Mouse (Mus musculus): ENCODE data around the gene Eif5b.
"Not testable (repeated sequence)": the region's sequence is repeated elsewhere in the genome, so short reads cannot be mapped to it uniquely, and the experiment has no call there.

Gene Eif5b

GRCm38 (mm10) chr1:38000844-38001243, 3.0 kb downstream of the Eif5b start:
- intact Hi-C loops (cut with DNase I), result no loop called here

- intact Hi-C loops (cut with DNase I), result no loop called here
These were observed 4.1 kb downstream of the Eif5b start for GRCm38 (mm10) chr1:38001956-38002355.

- intact Hi-C loops (cut with DNase I), result no loop called here
These were observed 5.2 kb downstream of the Eif5b start for GRCm38 (mm10) chr1:38003046-38003445.

- intact Hi-C loops (cut with DNase I), result no loop called here
These were observed 8.9 kb downstream of the Eif5b start for GRCm38 (mm10) chr1:38006741-38007140.

- intact Hi-C loops (cut with DNase I), result no loop called here
These were observed 13.8 kb downstream of the Eif5b start for GRCm38 (mm10) chr1:38011647-38012046.

GRCm38 (mm10) chr1:38012104-38012503, 14.3 kb downstream of the Eif5b start:
- intact Hi-C loops (cut with DNase I), result no loop called here

- intact Hi-C loops (cut with DNase I), result no loop called here
These were observed 14.7 kb downstream of the Eif5b start for GRCm38 (mm10) chr1:38012509-38012908.

GRCm38 (mm10) chr1:38014551-38015203, 16.9 kb downstream of the Eif5b start:
- intact Hi-C loops (cut with DNase I), result no loop called here

- intact Hi-C loops (cut with DNase I), result no loop called here
These were observed 29.5 kb downstream of the Eif5b start for GRCm38 (mm10) chr1:38027301-38027700.

- intact Hi-C loops (cut with DNase I), result no loop called here
These were observed 33.6 kb downstream of the Eif5b start for GRCm38 (mm10) chr1:38031391-38031790.

GRCm38 (mm10) chr1:38035521-38035920, 37.7 kb downstream of the Eif5b start:
- intact Hi-C loops (cut with DNase I), result no loop called here

GRCm38 (mm10) chr1:38037375-38037774, 39.6 kb downstream of the Eif5b start:
- intact Hi-C loops (cut with DNase I), result no loop called here

- intact Hi-C loops (cut with DNase I), result no loop called here
These were observed 41.1 kb downstream of the Eif5b start for GRCm38 (mm10) chr1:38038898-38039297.

GRCm38 (mm10) chr1:38048121-38048520, 50.3 kb downstream of the Eif5b start:
- intact Hi-C loops (cut with DNase I), result no loop called here

GRCm38 (mm10) chr1:38049562-38049961, 51.8 kb downstream of the Eif5b start:
- intact Hi-C loops (cut with DNase I), result no loop called here

GRCm38 (mm10) chr1:38055176-38055575, 57.4 kb downstream of the Eif5b start:
- intact Hi-C loops (cut with DNase I), result no loop called here

GRCm38 (mm10) chr1:38058417-38058816, 60.6 kb downstream of the Eif5b start:
- intact Hi-C loops (cut with DNase I), result no loop called here

- intact Hi-C loops (cut with DNase I), result not testable (repeated sequence)
These were observed 64.3 kb downstream of the Eif5b start for GRCm38 (mm10) chr1:38062156-38062555.

- intact Hi-C loops (cut with DNase I), result no loop called here
These were observed 69.5 kb downstream of the Eif5b start for GRCm38 (mm10) chr1:38067276-38067675.

GRCm38 (mm10) chr1:38071326-38071725, 73.5 kb downstream of the Eif5b start:
- intact Hi-C loops (cut with DNase I), result no loop called here

- intact Hi-C loops (cut with DNase I), result no loop called here
These were observed 83.5 kb downstream of the Eif5b start for GRCm38 (mm10) chr1:38081316-38081715.

- intact Hi-C loops (cut with DNase I), result no loop called here
These were observed 105.4 kb downstream of the Eif5b start for GRCm38 (mm10) chr1:38103214-38103613.

- intact Hi-C loops (cut with DNase I), result no loop called here
These were observed 106.0 kb downstream of the Eif5b start for GRCm38 (mm10) chr1:38103813-38104212.
